Mouse (Mus musculus): ENCODE measurements around the gene Xpnpep3.
A peak's percentile ranks its signal among the peaks of the same experiment; 100 is the strongest.

The Xpnpep3 gene

DNA sequence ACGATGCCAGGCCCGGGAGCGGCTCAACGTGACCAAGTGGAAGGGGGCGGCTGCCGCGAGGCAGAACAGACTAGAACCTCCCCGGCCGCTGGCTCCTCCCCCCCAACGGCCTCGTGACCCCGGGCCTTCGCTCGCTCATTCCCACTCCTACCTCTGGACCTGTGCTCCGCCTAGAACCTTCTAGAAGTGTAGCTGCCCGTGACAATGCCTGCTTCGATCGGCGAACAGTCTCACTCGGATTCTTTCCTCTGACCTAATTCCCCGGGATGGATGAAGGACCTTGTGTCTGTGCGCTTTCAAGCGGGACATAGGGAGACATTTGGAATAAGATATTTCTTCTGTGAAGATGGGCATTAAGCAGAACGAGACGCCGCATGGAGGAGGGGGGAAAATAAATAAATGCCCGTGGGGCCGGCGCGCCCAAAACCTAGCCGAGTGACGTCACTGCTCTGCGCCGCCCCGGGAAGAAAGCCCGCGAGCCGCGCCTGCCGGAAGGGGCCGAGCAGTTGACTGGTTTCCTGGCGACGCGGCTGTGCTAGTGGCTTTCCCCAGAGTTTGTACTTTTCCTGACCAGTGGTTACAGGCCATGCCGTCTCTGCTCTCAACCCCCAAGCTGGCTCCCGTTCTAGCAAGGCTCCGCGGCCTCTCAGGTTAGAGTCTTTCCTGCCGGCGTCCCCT, at the start of gene Xpnpep3, which contains the start of gene St13:
Gene Xpnpep3 (plus strand): TSS at position 501 of the 678 bp plus-strand sequence.
Gene St13 (minus strand): TSS at position 440 of the 678 bp plus-strand sequence.
- DNase-seq (ENCODE audit: low spot score), result peak; percentile 99

DNA sequence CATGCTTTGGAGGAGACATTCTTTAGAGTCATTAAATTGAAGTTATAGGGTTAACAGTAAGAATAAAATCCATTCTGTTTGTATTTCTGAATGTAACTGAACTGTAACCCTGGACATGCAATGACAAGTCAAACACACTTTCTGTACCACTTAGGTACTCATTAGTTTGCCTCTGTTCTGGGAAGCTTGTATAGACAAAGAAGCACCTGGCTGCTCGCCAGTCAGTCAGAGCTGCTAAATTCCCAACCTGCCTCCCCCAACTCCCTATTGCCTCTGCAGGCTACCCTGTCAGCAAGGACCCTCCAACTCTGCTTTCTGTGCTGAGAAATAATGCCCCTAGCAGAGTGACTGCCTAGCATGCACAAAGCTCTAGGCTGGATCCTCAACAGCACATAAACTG, 49.5 kb upstream of the Xpnpep3 start:
- no peak for DNase-seq (ENCODE audit: low spot score)

DNA sequence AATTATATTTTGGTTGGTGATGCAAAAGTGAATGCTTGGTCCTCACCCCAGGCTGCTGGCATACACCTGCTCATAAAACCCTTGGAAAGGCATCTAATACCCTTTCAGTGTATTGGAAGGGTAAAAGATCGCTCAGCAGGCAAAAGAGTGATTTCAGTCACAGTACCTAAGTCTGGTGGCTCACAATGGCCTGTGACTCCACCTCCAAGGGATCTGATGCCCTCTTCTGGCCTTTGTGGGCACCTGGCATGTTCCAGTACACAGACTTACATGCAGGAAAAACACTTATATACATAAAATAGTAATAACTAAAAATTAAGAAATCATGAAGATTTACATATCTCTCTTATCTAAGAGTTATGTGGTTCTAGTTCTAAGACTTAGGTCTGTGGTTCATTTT, 47.3 kb upstream of the Xpnpep3 start:
- DNase-seq (ENCODE audit: low spot score), result no peak

DNA sequence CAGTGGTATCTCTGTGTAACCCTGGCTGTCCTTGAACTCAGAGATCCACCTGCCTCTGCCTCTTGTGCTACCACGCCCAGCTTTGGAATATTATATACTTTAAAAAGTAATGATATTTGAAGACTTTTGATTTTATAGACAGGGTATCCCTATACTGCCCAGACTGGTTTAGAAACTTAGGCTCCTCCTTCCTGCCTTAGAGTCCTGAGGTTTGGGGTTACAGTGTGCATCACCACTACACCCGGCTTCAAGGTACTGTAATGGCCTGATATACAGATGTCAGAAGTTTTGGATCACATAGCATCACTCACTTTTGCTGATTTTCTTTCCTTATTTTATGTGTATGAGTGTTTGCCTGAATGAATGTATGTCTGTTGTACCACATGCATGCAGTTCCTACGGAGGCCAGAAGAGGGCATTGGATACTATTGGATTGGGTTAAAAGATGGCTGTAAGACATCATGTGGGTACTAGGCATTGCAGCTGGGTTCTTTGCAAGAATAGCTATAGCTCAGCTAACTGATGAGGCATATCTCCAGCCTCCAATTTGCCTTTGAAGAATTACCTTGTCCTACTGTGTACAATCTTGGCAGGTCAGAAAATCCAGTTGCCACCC, 44.7 kb upstream of the Xpnpep3 start:
- peak; percentile 63 for DNase-seq (ENCODE audit: low spot score)

DNA sequence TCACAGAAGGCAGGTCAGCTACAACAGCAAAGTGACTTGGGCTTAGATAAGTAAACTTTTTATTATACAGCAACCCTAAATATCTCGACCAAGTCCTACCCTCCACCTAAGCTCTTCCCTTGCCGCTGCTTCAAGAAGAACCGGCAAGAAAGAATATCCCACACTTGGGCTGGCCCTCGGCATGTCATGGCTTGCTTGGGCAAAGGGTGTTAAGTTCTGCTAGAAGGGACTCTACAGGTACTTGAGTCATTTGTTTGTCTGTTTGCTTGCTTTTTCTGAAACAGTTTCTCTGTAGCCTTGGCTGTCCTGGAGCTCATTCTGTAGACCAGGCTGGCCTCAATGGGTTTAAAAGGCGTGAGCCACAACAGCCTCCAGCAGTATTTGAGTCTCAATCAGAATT, 43.0 kb upstream of the Xpnpep3 start:
- DNase-seq (ENCODE audit: low spot score), result peak; percentile 33

DNA sequence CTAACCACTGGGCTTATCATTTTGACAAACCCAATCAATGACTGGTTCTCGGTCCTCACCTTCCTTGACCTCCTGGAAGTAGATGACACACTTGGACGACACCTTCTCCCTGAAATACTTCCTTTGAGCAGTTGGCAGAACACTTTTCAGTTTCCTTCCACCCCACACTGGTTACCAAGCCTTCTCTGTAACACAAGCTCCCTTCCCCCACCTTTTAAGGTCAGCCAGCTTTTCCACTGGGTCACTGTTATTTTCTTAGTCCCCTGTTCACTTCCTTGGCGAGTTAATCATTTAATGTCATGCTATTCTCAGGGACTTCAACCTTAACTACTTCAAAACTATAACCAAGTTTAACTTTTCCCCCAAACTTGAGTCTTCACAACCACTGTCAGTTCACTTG, 41.0 kb upstream of the Xpnpep3 start:
- DNase-seq (ENCODE audit: low spot score), result no peak

DNA sequence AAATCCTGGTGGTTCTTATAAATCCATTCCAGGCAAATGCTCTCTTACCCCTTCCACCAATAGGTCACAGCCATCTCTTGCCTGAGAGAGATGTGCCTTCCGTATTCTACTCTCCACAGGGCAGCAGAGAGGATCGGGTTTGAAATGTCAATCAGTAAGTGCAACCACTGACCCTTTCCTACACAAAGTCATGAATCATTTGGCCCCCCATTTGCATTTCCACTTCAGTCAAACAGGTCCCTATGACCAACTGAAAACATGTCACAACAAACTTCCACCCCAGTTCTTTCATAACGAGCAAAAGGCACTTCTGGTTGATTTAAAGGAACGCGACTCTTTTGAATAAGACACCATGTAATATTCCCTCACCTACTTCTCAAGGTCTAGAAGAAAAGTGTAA, 40.5 kb upstream of the Xpnpep3 start:
- no peak for DNase-seq (ENCODE audit: low spot score)

DNA sequence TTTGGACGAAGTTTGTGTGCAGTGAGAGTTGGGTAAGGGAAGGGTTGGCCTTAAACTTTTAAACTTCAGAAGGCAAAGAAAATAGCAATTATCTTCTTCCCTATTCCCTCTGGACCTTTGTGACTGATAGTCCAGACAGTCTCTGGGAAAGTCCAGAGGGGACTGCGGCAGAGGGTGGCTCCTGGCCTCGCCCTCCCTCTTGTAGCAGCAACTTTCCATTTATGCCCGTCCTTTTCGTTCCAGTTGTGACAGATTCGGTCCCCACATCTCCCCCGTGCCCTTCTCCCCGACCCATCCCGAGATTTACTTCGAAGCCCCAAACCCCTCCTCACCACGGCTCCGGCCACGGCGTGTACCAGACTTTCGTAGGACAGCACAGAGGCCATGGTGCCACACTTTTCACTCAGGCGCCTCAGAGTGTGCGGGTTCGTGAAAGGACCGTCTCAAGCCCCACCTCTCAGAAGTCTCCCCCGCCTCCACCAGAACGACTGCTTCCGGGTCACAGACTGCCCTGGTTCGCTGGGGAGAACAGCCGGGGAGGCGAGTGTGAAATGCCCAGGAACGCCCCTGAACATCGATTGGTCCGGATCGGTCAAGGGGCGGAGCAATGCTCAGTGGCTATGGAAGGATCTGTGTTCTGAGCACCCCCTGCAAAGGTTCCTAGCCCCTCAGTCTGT, 39.5 kb upstream of the Xpnpep3 start, which contains the start of gene Slc25a17:
Gene Slc25a17 (minus strand): TSS at position 468 of the 677 bp plus-strand sequence.
- peak; percentile 94 for DNase-seq (ENCODE audit: low spot score)

DNA sequence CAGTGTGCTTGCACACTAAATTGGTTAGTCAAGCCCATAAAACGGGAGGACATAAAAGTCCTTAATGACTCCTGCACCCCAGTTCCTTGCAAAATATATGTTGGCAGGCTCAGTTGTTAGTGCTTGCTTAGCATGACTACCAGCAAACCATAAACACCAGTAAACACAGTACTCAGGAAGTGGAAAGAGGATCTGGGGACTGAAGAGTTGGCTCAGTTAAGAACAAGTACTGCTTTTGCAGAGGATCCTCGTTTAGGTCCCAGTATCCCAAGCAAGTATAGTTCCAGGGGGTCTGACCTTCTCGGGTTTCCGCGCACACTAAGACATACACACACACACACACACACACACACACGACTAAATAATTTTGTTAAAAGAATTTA, 38.9 kb upstream of the Xpnpep3 start:
- DNase-seq (ENCODE audit: low spot score), result no peak

DNA sequence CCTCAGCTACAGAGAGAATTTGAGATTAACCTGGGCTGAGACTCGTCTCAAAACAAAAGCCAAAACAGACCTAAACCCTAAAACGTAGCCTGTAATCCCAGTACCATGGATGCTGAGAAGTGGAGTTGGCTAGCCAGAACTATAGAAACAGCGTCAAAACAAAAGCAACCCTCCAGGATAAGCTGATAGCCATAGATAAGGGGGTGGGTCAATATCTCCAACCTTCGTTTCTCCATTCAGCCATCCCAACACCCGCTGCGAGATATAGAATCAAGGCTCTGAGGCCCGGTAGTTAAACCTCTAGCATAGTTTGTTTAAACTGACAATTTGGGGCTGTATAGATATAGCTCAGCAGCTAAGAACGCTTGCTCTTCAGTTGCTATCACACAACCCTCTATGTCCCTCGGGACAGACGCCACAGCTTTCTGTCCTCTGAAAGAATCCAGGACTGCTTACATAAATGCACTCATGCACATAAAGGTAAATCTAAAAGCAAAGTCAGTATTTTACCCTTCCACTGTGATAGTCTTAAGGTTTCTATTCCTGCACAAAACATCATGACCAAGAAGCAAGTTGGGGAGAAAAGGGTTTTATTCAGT, 38.4 kb upstream of the Xpnpep3 start:
- DNase-seq (ENCODE audit: low spot score), result no peak

DNA sequence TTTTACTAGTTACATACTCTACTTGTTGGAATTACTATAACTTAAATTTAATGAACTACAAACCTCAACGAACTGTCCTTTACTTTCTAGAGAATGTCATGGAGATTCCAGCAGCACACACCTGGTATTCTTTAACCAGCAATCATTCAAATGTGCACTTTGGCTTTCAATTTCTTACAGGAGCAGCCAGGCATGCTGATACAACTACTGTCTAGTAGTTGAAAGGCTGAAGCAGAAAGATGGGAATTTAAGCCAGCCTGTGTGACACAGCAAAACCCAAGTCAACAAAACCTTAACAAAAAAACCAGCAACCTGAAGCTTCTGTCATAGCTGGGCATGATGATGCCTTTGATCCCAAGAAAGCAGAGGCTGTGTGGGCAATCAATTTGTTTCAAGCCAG, 37.4 kb upstream of the Xpnpep3 start:
- DNase-seq (ENCODE audit: low spot score), result no peak

DNA sequence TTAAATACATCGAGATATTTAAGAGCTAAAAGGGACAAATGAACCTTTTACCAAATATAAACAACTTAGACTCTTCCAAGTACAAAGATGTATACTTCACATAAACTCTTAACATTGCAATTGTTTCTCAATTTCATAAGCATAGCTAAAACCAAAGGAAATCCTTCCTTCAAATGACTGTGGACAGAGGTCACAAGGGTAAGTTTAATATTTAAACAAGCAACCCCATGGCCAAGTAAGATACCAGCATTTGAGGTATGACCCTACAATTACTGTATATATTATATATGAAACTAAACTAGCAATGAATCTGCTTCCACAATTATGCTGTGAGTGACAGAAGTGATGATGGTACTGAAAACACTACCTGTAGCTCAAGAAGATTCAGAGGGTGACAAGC, 35.7 kb upstream of the Xpnpep3 start:
- no peak for DNase-seq (ENCODE audit: low spot score)

DNA sequence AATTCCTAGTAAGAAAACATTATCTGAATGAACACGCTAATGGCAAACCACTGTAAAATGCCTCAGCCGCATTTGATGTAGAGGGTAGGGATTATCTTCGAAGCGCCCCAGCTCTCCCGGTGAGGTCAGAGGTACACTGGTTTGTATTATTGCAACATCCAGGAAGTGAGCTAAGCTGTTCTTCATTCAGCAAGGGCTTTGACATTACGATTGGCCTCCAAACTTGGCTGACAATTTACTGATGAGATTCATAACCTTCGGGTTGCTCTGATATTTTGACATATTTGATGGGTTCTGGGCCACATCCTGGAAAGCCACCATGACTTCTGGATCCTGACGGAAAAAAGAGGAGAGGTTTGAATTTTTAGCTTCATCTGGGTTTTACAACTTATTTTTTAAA, 34.7 kb upstream of the Xpnpep3 start:
- DNase-seq (ENCODE audit: low spot score), result no peak

DNA sequence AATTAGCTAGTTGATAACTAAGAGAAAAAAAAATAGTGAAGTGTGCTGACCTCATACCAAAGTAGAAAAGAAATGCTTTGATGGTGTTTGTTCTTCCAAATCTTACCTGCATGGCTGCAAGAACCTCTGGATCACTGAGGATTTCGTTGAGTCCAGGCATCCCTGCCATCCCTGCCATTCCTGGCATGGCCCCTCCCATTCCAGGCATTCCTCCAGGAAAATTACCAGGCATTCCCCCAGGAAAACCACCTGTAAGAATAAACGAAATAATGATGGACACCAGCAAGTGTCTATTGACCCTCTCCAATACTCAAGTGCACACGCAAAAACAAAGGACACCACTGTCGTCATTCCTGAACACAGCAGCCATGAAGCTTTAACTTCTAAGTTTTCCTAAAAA, 33.7 kb upstream of the Xpnpep3 start:
- no peak for DNase-seq (ENCODE audit: low spot score)

DNA sequence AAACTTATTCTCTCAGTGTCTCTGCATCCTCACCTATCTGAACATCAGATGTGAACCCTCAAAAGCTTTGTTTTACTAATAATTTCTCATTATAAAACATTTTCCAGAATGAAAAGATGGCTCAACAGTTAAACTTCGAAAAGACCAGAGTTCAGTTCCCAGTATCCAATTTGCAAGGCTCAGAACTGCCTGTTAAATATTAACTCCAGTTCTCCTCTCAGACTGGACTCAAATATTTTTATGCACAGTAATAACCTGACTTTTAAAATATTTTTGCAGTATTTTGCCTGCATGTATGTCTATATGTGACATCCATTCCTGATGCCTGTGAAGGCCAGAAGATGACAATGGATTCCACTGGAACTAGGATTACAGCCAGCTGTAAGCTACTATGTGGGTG, 31.3 kb upstream of the Xpnpep3 start:
- DNase-seq (ENCODE audit: low spot score), result no peak

DNA sequence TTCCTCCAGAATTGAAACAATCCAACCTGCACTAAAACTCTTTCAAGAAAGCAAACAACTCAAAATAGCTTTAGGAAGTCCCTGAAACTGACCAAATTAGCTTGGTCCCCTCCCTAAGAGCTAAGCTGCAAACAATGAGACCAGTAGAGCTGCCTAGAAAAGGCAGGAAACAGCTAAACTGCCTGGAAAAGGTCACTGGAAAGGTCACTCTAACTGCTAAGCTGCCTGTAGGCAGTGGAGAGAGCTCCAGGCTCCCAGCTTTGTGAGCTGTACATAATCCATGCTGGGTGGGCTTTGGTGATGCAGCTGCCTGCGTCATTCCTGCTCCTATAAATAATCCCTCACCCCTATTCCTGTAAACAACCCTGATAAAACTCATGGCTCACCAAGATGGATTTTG, 29.6 kb upstream of the Xpnpep3 start:
- DNase-seq (ENCODE audit: low spot score), result no peak

DNA sequence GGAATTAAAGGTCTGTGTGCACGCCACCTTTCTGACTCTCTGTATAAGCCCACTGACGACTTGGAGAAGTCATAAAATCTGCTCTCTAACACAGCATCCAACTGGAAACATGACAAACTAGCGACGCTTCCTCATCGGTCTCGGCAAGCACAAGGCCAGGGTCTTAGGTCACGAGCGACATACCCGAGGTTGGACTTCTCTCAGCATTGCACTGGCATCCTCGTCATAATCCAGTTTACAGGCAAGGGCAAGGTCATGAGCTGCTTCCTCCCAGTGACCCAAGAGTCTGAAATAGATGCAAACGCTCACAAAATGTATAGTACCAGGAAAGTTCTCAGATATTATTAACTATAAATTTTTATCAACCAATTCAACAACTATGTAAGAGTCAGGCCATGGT, 25.3 kb upstream of the Xpnpep3 start:
- no peak for DNase-seq (ENCODE audit: low spot score)

DNA sequence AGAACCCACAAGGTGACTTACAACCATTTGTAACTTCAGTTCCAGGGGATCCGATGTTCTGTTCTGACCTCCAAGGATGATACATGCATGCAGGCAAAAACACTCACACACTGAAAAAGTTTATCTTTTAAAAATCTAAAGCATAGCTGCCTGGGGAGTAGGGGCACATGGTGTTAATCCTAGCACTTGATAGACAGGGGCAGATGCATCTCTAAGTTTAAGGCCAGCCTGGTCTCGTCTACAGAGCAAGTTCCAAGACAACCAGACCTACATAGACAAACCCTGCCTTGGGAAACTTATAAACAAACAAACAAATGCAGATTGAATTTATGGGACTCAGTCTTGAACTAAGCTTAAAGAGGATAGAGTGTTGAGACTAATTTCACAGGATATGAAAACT, 21.1 kb upstream of the Xpnpep3 start:
- DNase-seq (ENCODE audit: low spot score), result no peak

DNA sequence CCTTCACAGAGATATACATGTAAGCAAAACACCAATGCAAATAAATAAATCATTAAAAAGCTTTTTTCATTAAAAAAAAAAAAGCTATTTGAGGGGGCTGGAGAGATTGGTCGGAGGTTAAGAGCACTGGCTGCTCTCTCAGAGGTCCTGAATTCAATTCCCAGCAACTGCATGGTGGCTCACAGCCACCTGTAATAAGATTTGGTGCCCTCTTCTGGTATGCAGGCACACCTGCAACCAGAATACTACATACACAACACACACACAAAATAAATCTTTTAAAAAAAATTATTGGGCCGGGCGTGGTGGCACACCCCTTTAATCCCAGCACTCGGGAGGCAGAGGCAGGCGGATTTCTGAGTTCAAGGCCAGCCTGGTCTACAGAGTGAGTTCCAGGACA, 13.6 kb upstream of the Xpnpep3 start:
- no peak for DNase-seq (ENCODE audit: low spot score)

DNA sequence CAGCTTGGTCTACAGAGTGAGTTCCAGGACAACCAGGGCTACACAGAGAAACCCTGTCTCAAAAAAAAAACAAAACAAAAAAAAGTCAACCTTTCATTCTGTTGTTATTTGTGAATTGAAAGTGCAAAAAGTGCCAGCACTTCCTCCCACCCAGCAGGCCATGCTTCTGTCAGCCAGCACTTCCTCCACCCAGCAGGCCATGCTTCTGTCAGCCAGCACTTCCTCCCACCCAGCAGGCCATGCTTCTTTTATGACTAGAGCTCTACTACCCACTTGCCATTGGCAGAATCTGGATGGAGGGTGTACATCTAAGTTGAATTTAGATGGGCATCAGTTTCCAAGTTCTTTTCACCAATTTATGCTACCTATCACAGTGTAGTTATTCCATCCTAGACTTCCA, 6.9 kb upstream of the Xpnpep3 start:
- DNase-seq (ENCODE audit: low spot score), result no peak

DNA sequence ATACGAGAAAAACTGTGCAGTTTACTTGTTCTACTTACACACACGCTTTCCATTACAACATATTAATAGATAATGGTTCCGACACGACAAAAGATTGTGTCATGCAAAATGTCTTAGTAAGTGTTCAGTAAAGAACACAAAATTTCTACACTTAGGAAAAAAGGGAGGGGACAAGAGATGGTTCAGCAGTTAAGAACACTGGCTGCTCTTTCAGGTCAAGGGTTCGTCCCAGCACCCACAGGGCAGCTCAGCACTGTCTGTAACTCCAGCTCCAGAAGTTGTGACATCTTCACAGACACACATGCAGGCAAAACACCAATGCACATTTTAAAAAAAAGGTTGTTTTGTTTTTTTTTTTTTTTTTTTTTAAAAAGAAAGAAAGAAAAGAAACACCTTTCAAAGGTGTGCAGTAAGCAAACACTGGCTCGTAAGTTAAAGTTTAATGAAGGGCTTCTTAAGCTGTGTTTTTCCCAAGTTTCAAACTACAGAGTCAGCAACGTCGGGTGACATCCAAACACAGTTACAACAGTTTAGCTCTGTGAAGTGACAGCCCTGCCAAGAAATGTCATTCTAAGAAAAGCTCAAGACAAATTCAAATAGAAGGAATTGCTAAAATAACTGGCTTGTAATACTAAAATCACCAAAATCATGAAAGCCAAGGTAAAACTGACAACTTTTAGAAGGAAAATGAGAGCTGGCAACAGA, 5.6 kb upstream of the Xpnpep3 start:
- DNase-seq (ENCODE audit: low spot score), result no peak

DNA sequence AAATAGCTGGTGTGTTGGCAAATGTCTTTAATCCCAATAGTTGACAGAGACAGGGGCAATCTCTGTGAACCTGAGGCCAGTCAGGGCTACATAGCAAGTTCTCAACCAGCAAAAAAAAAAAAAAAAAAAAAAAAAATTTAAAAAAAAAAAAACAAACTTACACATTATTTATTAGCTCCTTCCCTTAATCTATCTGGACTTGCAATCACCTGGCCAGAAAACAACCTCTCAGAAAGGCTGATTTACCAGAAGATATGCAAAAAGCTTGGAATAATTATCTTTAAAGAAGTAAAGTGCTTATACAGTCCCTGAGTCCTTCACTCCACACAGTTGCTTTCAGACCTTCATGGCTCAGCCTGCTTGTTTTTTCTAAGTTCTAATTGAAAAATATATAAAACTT, 1.7 kb upstream of the Xpnpep3 start:
- no peak for DNase-seq (ENCODE audit: low spot score)

DNA sequence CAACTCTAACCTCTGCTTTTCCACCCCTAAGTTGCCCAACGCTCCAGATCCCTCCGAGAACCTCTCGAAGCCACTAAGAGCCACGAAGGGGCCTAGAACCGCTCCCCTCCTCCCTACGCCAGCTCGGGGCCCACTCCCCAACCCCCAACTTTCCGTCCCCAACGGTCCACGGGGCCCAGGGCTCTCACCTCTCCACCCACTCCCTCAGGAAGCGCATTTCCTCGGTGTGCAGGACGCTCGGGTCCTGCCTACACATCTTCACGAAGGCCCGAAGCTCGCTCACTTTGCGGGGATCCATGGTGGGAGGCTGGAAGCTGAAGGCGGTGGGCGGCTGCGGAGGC, 671 bp upstream of the Xpnpep3 start:
- no peak for DNase-seq (ENCODE audit: low spot score)

All from testis, postnatal 10 days (tissue).